Mouse (Mus musculus) liver, adult (tissue): ENCODE results near the gene Gm16381.
"Not testable (repeated sequence)": the region's sequence is repeated elsewhere in the genome, so short reads cannot be mapped to it uniquely, and the experiment has no call there.

Experiments used
- GATA4 ChIP-seq: IDR thresholded peaks from 2 replicates; pipeline ENCODE4 v1.6.1; 2014; ENCODE audit warnings: mild to moderate bottlenecking, low read length; ENCODE audit not compliant: insufficient replicate concordance

The Gm16381 gene

DNA sequence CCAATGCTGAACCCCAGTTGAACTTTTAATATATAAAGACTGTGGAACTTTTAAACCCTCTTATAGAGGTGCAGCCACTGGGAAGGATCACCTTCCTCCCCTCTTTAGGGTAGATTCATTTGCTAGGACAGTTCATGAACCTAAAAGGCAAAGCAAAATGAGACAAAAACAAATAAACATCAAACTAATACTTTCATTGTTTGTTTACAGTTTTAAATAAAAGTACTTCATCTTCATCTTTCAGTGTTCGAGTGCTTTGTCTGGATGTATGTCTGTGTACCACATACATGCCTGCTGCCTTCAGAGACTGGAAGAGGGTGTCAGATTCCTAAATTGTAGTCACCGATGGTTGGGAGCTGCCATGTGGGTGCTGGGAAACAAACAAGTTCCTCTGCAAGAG lies at the start of gene Gm16381:
Gene Gm16381 (minus strand): TSS at position 101 of the 400 bp plus-strand sequence.
- TF ChIP-seq GATA4 = not testable (repeated sequence)

GRCm38 (mm10) chr12:87618569-87618968 lies 25.9 kb downstream of the Gm16381 start, which contains the start of gene Gm4027:
TSS of gene Gm4027 (plus strand) at chr12:87618869.
- TF ChIP-seq GATA4 = not testable (repeated sequence)

- not testable (repeated sequence) for TF ChIP-seq GATA4
These were observed 42.0 kb downstream of the Gm16381 start, which contains the start of gene Oog1 for GRCm38 (mm10) chr12:87602388-87602787. TSS of gene Oog1 (plus strand) at chr12:87602688.
